Mouse (Mus musculus): ENCODE measurements around the gene Coq8b.

Coq8b gene

GRCm38 (mm10) chr7:27228865-27229264 lies 4.0 kb upstream of the Coq8b start:
- no peak for DNase-seq (ENCODE audit: low spot score in 2 of 2)

- DNase-seq (ENCODE audit: low spot score in 2 of 2): no peak
Observed at GRCm38 (mm10) chr7:27230781-27231180, 2.0 kb upstream of the Coq8b start.

GRCm38 (mm10) chr7:27231693-27232331 lies 1.0 kb upstream of the Coq8b start:
- DNase-seq (ENCODE audit: low spot score in 2 of 2): no peak

GRCm38 (mm10) chr7:27233300-27233699 lies 477 bp downstream of the Coq8b start:
- DNase-seq (ENCODE audit: low spot score in 2 of 2): no peak

- DNase-seq (ENCODE audit: low spot score in 2 of 2): no peak
Observed at GRCm38 (mm10) chr7:27235726-27236125, 2.9 kb downstream of the Coq8b start.

GRCm38 (mm10) chr7:27237527-27237926 lies 4.7 kb downstream of the Coq8b start:
- no peak for DNase-seq (ENCODE audit: low spot score in 2 of 2)

- no peak for DNase-seq (ENCODE audit: low spot score in 2 of 2)
Observed at GRCm38 (mm10) chr7:27238568-27238967, 5.7 kb downstream of the Coq8b start.

GRCm38 (mm10) chr7:27243211-27243610 lies 10.4 kb downstream of the Coq8b start:
- no peak for DNase-seq (ENCODE audit: low spot score in 2 of 2)

GRCm38 (mm10) chr7:27244088-27244487 lies 11.3 kb downstream of the Coq8b start:
- peak in 1 of 2 experiments; percentile 24 for DNase-seq (ENCODE audit: low spot score in 2 of 2)

GRCm38 (mm10) chr7:27249146-27249545 lies 16.3 kb downstream of the Coq8b start:
- no peak for DNase-seq (ENCODE audit: low spot score in 2 of 2)

GRCm38 (mm10) chr7:27249928-27250327 lies 17.1 kb downstream of the Coq8b start:
- no peak for DNase-seq (ENCODE audit: low spot score in 2 of 2)

GRCm38 (mm10) chr7:27251946-27252345 lies 19.1 kb downstream of the Coq8b start:
- no peak for DNase-seq (ENCODE audit: low spot score in 2 of 2)

GRCm38 (mm10) chr7:27255721-27256120 lies 22.9 kb downstream of the Coq8b start:
- DNase-seq (ENCODE audit: low spot score in 2 of 2): no peak

- no peak for DNase-seq (ENCODE audit: low spot score in 2 of 2)
Observed at GRCm38 (mm10) chr7:27257046-27257851, 24.4 kb downstream of the Coq8b start.

GRCm38 (mm10) chr7:27257852-27258204 lies 25.0 kb downstream of the Coq8b start:
- no peak for DNase-seq (ENCODE audit: low spot score in 2 of 2)

- peak; percentile 86 for DNase-seq (ENCODE audit: low spot score in 2 of 2)
Observed at GRCm38 (mm10) chr7:27258205-27258899, 25.5 kb downstream of the Coq8b start, which contains the start of gene Numbl. Gene Numbl (plus strand): TSS chr7:27258433.

- DNase-seq (ENCODE audit: low spot score in 2 of 2): no peak
Observed at GRCm38 (mm10) chr7:27259271-27259721, 26.5 kb downstream of the Coq8b start.

- no peak for DNase-seq (ENCODE audit: low spot score in 2 of 2)
Observed at GRCm38 (mm10) chr7:27259771-27260170, 26.9 kb downstream of the Coq8b start.

- no peak for DNase-seq (ENCODE audit: low spot score in 2 of 2)
Observed at GRCm38 (mm10) chr7:27260856-27261255, 28.0 kb downstream of the Coq8b start.

GRCm38 (mm10) chr7:27261888-27262287 lies 29.1 kb downstream of the Coq8b start:
- DNase-seq (ENCODE audit: low spot score in 2 of 2): no peak

- no peak for DNase-seq (ENCODE audit: low spot score in 2 of 2)
Observed at GRCm38 (mm10) chr7:27264761-27265160, 31.9 kb downstream of the Coq8b start.

GRCm38 (mm10) chr7:27266515-27267128 lies 33.8 kb downstream of the Coq8b start:
- no peak for DNase-seq (ENCODE audit: low spot score in 2 of 2)

Measured in spleen, postnatal 14 days (tissue).